Mouse (Mus musculus) heart, embryonic 14.5 days (tissue): ENCODE data around the gene Ets1. TPM values are rescaled to one million over a fixed set of nuclear protein-coding genes. Genes with fewer than 3 reads are reported as not detected.

Experiments
- ATAC-seq: fragments of 200-750 bp; cut with Nextera tagmentation; 2 replicates; pipeline ENCODE4 v1.8.0; 2017; ENCODE audit warnings: low read depth, moderate TSS enrichment; ENCODE audit not compliant: insufficient number of reproducible peaks, insufficient read depth, low FRiP score
- H3K27ac ChIP-seq, 2 experiments: fragments of 200-500 bp in 1 of 2; fragments of 300-500 bp in 1 of 2; sonication (generic) in 1 of 2; replicated peaks in 1 of 2; 2 replicates each; pipeline ENCODE4 v1.5.1; 2012 to 2014; ENCODE audit warnings: low read depth in 2 of 2, low read length in 2 of 2, control low read depth in 1 of 2, mild to moderate bottlenecking in 1 of 2, mixed read lengths in 1 of 2; ENCODE audit not compliant: control insufficient read depth in 1 of 2, insufficient read depth in 1 of 2
- H3K27me3 ChIP-seq: fragments of 300-500 bp; sonication (generic); 2 replicates; pipeline ENCODE4 v1.6.1; 2014; ENCODE audit warnings: mild to moderate bottlenecking, low read length, control low read depth; ENCODE audit not compliant: control insufficient read depth, insufficient read depth
- H3K36me3 ChIP-seq: fragments of 300-500 bp; sonication (generic); 2 replicates; pipeline ENCODE4 v1.6.1; 2014; ENCODE audit warnings: mild to moderate bottlenecking, control low read depth, low read length, mixed read lengths; ENCODE audit not compliant: control insufficient read depth, insufficient read depth
- H3K4me1 ChIP-seq, 2 experiments: fragments of 200-500 bp in 1 of 2; fragments of 300-500 bp in 1 of 2; sonication (generic) in 1 of 2; 2 replicates each; pipeline ENCODE4 v1.6.1; 2012 to 2014; ENCODE audit warnings: low read length in 2 of 2, control low read depth in 1 of 2, mixed read lengths in 1 of 2; ENCODE audit not compliant: control insufficient read depth in 2 of 2, insufficient read depth in 2 of 2
- H3K4me2 ChIP-seq: fragments of 300-500 bp; sonication (generic); 2 replicates; pipeline ENCODE4 v1.6.1; 2014; ENCODE audit warnings: mild to moderate bottlenecking, low read length
- H3K4me3 ChIP-seq, 2 experiments: fragments of 200-500 bp in 1 of 2; fragments of 300-500 bp in 1 of 2; sonication (generic) in 1 of 2; 2 replicates each; pipeline ENCODE4 v1.5.1; 2012 to 2014; ENCODE audit warnings: low read length in 2 of 2, mild to moderate bottlenecking in 2 of 2, control low read depth in 1 of 2, low read depth in 1 of 2, moderate library complexity in 1 of 2; ENCODE audit not compliant: control insufficient read depth in 1 of 2, insufficient read depth in 1 of 2
- H3K9ac ChIP-seq: fragments of 300-500 bp; sonication (generic); 2 replicates; pipeline ENCODE4 v1.6.1; 2014; ENCODE audit warnings: mild to moderate bottlenecking, low read length
- H3K9me3 ChIP-seq: fragments of 300-500 bp; sonication (generic); 2 replicates; pipeline ENCODE4 v1.6.1; 2016; ENCODE audit warnings: low read length, control low read depth; ENCODE audit not compliant: control insufficient read depth
- WGBS: fragments of 180-500 bp; shearing (Covaris S2); extraction: QIAGEN DNeasy Blood & Tissue Kit; methylation state at CpG from one replicate; pipeline ENCODE4 v1.1.7; 2014; 5-methylcytosine and 5-hydroxymethylcytosine counted together
- polyA plus RNA-seq: library from polyadenylated mRNA; unstranded; fragments of >200 nt; fragmentation: Nextera tagmentation; extraction: Ambion mirVana; gene quantifications from 2 replicates; pipeline ENCODE4 v1.2.1, GENCODE M21; 2014

Gene Ets1
- polyA plus RNA-seq, 1 experiment from 2014 or later: 44.1 TPM

- Histone ChIP-seq H3K36me3 (0 out of 2 replicates have a peak, but pooled peaks cover 13% of the 10 kb centered on the region), H3K4me1 (peaks cover 32 to 64% of the 10 kb centered on the region in 2 experiments), H3K27me3 (no peaks in the 10 kb centered on the region), H3K27ac (peak overlapping the region; percentile 14 to 64), H3K4me3 (no peak overlapping the region), H3K9ac (peak overlapping the region; percentile 31; the same call in 1 of the 2 replicates), H3K4me2 (peak overlapping the region; percentile 14), H3K9me3 (no peaks in the 10 kb centered on the region)
- ATAC-seq: no peak
- 42% methylated on average over 12 of the region's 12 CpGs for WGBS
These were observed 84.4 kb downstream of the Ets1 start for GRCm38 (mm10) chr9:32720264-32721031.

- peaks cover 27 to 57% of the 10 kb centered on the region in 2 experiments for H3K4me1 ChIP-seq
- 0 out of 2 replicates have a peak, but pooled peaks cover 10% of the 10 kb centered on the region for H3K36me3 ChIP-seq
- 43% methylated on average over 2 of the region's 2 CpGs for WGBS
- no peaks in the 10 kb centered on the region for H3K9me3 ChIP-seq
- H3K9ac ChIP-seq: no peak overlapping the region
- ATAC-seq: no peak
- H3K4me2 ChIP-seq: no peak overlapping the region
- H3K27ac ChIP-seq: peak overlapping the region; percentile 6 to 64
- H3K4me3 ChIP-seq: no peak overlapping the region
- H3K27me3 ChIP-seq: no peaks in the 10 kb centered on the region
These were observed 85.1 kb downstream of the Ets1 start for GRCm38 (mm10) chr9:32721081-32721480.

- 86% methylated on average over 1 of the region's 1 CpGs for WGBS
- Histone ChIP-seq H3K9me3 (no peaks in the 10 kb centered on the region), H3K4me2 (no peak overlapping the region), H3K27ac (no peak overlapping the region), H3K4me3 (no peak overlapping the region), H3K9ac (no peak overlapping the region), H3K36me3 (0 out of 2 replicates have a peak, but pooled peaks cover 16% of the 10 kb centered on the region), H3K27me3 (no peaks in the 10 kb centered on the region), H3K4me1 (peaks cover 27 to 46% of the 10 kb centered on the region in 2 experiments)
- ATAC-seq: no peak
These were observed 86.2 kb downstream of the Ets1 start for GRCm38 (mm10) chr9:32722205-32722604.

- no peak overlapping the region for H3K4me2 ChIP-seq
- ATAC-seq: no peak
- no peak overlapping the region for H3K4me3 ChIP-seq
- no peaks in the 10 kb centered on the region for H3K27me3 ChIP-seq
- no peak overlapping the region for H3K9ac ChIP-seq
- WGBS: 84% methylated on average over 3 of the region's 3 CpGs
- H3K4me1 ChIP-seq: peaks cover 21 to 38% of the 10 kb centered on the region in 2 experiments
- peaks cover 22% of the 10 kb centered on the region; the same call in 1 of the 2 replicates for H3K36me3 ChIP-seq
- H3K9me3 ChIP-seq: no peaks in the 10 kb centered on the region
- H3K27ac ChIP-seq: no peak overlapping the region
These were observed 86.9 kb downstream of the Ets1 start for GRCm38 (mm10) chr9:32722969-32723368.

- 74% methylated on average over 7 of the region's 7 CpGs for WGBS
- Histone ChIP-seq H3K36me3 (peaks cover 32% of the 10 kb centered on the region), H3K9ac (no peak overlapping the region), H3K9me3 (no peaks in the 10 kb centered on the region), H3K27me3 (no peaks in the 10 kb centered on the region), H3K4me2 (no peak overlapping the region), H3K27ac (no peak overlapping the region), H3K4me1 (peaks cover 17 to 27% of the 10 kb centered on the region in 2 experiments), H3K4me3 (no peak overlapping the region)
- no peak for ATAC-seq
These were observed 88.3 kb downstream of the Ets1 start for GRCm38 (mm10) chr9:32724131-32724825.

- H3K36me3 ChIP-seq: peaks cover 48% of the 10 kb centered on the region
- H3K27me3 ChIP-seq: no peaks in the 10 kb centered on the region
- peaks cover 5 to 12% of the 10 kb centered on the region in 2 experiments for H3K4me1 ChIP-seq
- H3K27ac ChIP-seq: no peak overlapping the region
- ATAC-seq: no peak
- 79% methylated on average over 4 of the region's 4 CpGs for WGBS
- H3K4me2 ChIP-seq: no peak overlapping the region
- no peak overlapping the region for H3K9ac ChIP-seq
- H3K4me3 ChIP-seq: no peak overlapping the region
- H3K9me3 ChIP-seq: no peaks in the 10 kb centered on the region
These were observed 89.9 kb downstream of the Ets1 start for GRCm38 (mm10) chr9:32725902-32726301.

- 75% methylated on average over 4 of the region's 4 CpGs for WGBS
- Histone ChIP-seq H3K4me3 (no peak overlapping the region), H3K4me2 (no peak overlapping the region), H3K36me3 (peaks cover 54% of the 10 kb centered on the region), H3K27ac (no peak overlapping the region), H3K27me3 (no peaks in the 10 kb centered on the region), H3K4me1 (peaks cover 0 to 5% of the 10 kb centered on the region in 2 experiments; a peak in 1 of 4 replicates), H3K9ac (no peak overlapping the region), H3K9me3 (no peaks in the 10 kb centered on the region)
- no peak for ATAC-seq
These were observed 90.6 kb downstream of the Ets1 start for GRCm38 (mm10) chr9:32726595-32726994.
